Mouse (Mus musculus) lung, postnatal 4 days (tissue): ENCODE data around the gene Fmod.
A peak's percentile ranks its signal among the peaks of the same experiment; 100 is the strongest.

Experiments
- DNase-seq, 2 experiments: peaks; one replicate each; pipeline ENCODE4 v3.0.0; 2021

Gene Fmod

DNA sequence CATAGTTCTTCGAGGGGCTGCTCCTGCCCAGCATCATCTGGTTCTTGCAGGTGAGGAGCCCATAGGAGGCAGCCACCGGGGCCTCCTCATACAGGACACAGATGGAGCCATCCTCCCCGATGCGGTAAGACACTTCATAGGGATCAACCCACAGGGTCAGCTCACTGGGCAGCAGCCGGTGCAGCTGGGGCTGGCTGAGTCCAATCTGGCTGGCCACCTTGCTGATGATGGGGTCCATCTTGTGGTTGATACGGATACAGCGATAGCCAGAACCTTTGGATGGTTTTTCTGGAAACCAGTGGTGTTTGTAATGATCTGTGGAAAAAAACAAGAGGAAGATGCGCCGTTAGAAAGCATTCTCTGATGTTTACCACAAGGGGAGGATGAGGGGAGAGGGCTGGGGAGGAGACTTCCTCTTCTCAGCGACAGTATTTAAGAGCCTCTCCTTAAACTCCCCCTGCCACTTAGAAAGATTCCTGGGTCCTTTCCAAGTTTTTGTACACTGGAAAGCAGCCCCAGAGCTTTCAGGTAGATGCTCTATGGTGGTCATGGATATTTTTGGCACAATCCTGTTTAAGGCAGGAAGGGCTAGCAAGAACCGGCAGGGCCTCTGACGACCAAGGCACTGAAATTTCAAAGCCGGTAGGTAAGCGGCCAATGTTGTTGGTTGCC lies 40.5 kb downstream of the Fmod start:
- peak; percentile 64 to 67 for DNase-seq

DNA sequence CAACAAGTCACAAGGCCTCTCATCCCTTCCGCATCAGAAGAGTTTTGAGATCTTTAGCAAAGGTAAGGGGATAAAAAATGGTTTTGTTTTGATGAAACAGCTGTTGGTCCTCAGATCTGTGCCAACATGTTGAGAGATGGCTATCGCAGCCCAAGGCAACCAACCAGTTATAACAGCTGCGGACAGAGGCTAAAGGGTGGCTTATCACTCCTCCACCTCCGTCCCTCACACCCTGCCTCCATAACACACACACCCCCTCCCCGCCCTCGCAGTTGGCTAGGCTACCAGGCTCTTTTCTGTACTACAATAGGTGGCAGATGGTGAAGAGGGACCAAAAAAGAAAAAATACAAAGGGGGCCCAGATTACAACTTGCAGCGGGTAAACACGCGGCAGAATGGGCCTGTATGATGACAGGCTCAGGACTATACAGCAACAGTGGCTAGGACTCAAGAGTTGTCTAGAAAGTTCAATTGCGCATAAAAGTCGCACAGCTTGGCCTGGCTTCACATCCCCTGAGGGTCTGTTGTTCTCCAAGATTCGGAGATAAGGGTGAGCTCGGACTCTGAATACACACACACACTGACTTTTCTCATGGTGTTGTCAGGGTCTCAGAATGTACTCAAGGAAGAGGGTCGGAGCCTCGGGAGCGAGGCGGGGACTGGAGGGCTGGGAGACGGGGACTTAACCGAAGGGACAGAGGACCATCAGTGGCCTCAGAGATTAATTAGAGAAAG lies 41.2 kb downstream of the Fmod start:
- peak; percentile 46 to 53 for DNase-seq

DNA sequence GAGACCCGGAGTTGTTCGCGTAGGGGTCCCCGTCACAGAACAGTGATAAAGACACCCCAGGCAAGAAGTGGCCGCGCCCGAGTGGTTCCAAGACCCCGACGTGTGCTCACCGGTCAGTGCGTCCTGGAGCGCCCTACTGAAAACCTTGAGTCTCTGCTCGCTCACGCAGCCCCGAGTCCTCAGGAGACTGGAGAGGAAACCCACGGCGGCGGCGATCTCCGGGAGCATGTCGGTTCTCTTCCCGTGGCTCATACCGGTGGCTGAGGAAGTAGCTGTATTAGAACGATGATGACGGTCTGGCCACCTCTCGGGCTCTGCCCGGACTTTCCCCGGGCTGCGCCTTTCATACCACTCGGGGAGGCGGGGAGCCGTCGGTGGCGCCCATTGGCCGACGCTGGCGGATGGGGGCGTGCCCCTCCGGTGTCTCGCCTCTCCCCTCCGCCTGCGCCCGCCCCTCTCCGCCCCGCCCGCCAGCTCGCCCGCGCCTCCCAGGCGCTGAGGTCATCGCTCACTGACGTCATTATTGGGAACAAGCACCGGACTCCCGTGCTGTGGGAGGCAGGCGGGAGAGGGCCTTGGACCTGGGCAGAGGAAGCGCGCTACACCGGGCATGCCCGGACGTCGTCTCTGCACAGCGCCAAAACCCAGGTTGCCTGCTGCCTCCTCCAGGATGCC lies 41.9 kb downstream of the Fmod start, which contains the start of gene Btg2:
Btg2 (minus strand) TSS at position 319 of the 675 bp plus-strand sequence.
- peak; percentile 99 for DNase-seq

DNA sequence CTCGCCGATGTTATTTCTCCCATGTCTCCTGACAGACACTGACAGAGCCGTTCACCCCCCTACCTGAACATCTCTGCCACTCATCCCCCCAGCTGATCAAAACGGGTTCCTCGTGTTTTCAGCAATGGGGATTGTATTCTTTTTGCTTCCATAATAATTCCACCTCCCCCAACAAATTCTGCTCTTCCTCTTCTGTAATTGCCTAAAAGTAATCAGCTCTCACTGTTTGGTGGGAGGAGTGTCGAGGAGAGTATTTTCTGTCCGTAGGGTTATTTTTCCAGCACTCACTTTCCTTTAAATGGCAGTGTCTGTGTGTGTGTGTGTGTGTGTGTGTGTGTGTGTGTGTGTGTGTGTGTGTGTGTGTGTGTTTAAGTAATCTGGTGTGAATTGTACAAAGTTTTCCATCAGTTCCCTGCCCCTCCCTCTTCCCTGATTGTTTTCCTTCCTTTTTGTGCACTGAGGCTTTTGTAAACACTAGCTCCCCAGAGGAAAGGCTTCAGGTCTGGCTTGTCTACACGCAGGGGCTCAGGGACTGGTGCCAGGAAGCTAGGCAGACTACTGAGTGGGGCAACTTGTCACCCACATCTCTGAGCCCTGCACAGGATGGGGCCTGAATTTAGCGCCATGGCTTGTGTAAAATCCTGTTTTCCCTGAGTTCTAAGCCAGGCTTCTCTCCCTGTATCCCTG lies 42.6 kb downstream of the Fmod start:
- peak; percentile 85 to 90 for DNase-seq

DNA sequence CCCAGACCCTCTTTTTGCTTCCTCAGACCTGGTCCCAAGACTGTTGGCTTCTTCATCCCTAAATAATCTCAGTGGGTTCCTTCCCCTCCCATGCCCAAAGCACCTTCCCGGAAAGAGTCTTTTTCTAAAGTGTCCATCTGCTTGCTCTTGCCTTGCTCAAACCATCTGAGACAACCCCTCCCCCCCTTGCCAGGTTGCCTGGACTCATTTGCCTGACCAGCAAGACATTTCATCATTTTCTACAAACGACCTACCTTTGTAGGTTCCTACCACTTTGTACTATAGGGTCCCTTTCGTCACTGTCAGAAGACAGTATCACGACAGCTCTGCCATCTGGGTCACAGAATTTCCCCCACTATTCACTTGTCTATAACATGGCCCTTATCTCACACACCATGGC lies 43.4 kb downstream of the Fmod start:
- no peak for DNase-seq

DNA sequence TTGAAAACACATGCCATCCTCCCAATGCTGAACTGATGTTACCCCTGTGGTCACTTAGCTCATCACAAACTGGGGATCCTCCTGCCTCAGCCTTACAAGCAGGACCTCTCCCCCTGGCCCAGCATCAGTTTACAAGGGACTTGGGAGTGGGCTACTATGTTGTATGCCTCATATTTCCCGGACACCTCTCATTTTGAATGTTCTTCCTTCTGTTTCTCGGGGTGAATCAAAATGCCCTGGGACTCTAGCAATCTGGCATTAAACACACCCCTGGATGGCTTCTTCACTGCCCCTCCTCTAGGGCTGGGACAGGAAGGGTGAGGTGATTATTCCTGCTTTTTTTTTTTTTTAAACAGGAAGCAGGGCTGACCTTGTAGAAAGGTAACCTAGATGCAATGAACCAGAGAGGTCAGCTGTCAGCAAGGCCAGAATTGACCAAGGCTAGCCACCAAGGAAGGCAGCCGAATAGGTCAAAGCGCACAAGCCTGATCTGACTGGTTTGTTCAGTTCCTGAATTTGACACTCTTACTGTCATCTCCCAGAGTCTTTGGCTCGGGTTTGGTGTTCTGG lies 43.9 kb downstream of the Fmod start:
- DNase-seq: no peak

DNA sequence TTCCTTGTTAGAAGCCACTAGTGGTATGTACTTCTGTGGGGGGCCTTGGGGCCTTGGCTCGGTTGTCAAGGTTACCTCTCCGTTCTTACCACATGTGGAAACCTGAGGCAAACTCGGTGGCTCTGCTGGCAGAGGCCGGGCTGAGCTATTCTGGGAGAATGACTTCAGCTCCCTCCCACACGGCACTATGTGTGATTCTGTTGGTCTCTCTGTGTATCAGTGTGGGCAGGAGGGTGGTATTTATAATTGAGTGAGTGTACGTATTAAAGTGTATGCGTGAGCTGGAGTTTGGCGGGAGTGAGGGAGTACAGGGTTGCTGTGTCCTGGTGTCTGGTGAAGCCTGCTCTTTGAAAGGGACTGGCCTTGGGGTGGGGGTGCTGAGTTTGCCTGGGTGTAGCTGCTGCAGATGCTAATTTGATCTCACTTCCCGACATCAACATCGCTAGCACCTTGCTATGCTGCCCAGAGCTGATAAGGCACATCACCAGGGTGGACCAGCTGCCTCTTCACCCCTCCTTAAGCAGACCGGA lies 46.0 kb downstream of the Fmod start:
- peak; percentile 58 to 62 for DNase-seq

DNA sequence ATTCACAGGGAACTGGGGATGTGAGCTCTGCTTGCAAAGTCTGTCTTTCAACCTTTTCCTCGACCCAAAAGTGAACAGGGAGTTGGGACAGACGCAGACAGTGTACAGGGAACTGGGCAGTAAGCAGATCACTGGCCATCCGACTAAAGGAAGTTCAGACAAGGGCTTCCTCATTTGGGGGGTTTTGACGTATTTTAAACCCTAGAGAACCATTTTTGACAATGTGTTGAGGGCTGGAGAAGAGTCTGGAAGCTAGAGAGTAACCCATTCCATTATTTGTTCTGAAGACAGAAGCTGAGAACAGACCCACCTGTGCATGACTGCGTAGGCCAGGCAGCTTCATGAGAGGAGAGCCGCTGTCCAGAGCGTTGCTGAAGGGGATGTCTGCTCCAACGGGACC lies 46.6 kb downstream of the Fmod start:
- no peak for DNase-seq

DNA sequence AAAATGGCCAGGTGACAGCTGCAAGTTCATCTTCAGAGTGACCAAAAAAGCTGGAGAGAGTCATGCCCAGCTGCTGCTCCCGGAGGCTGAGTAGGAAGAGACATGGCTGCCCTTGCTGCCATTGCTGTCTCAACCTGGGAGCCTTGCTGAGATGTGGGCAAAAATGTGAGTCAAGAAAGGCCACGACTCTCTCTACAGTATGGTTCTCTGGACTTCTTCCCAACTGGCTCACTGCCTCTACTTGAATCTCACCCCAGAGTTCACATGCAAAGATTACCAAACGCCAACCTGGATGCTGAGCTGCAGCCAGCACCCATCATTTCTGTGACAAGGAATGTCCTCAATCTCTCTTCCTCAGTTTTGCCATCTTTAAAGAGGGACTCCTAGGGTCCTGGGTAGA lies 47.1 kb downstream of the Fmod start:
- DNase-seq: no peak

DNA sequence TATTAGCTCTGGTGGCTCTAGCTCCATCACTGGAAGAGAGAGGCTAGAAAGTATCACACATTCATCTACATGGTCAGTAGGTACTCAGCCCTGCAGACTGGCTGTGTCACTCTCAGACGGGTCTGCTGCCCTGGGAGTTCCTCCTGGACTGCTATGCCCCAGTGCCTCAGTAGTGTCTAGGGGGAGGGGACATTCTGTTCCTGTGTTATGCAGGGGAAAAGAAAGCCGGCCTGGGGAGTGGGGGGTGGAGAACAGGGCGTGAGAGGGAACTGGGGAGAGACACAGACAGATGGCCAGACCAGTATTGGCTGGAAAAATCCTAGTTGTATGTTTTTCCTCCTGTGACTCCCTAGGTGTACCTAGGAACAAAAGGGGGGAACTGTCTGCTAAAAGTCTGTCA lies 49.0 kb downstream of the Fmod start:
- DNase-seq: no peak

DNA sequence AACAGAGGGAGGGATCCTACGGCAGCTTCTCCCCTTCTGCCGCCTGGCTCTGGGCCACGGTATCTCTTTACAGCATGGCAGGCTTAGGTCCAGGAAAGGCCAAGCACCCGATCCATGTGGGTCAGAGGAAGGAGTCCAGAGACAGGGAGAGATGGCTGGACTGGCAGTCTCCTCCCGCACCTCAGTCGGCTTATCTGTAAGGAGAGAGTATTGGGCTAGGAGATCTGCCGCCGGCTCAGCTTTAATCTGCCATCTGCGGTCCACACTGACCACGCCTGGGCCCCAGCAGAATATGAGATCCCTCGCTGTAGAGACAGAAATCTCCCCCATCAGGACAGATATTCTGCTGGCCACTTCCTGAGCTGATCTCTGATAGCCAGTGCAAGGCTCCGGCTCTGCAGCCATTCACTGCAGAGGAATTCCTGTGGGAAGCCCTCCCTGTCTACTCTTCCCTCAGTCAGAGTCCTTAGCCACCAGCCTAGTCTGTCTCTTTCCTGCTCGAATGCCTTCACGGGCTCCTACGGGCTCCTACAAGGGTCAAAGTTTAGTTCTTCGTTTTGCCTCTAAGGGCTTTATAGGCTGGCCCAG lies 49.9 kb downstream of the Fmod start:
- DNase-seq: peak in 1 of 2 experiments; percentile 57

DNA sequence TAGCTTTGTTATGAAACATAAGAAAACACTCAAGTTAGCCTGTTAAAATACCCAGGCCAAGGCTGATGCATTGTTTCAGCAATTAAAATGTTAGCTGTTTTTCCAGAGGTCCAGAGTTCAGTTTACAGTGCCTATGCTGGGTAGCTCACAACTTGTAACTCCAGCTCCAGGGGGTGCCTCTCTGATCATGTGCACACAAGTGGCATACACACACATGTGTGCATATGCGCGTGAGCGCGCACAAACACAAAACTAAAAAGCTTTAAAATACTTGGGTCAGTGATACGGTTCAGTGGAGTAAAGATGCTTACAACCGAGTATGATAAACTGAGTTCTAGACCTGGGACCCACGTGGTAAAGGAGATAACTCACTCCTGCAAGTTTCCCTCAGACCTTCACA lies 52.0 kb downstream of the Fmod start:
- no peak for DNase-seq

DNA sequence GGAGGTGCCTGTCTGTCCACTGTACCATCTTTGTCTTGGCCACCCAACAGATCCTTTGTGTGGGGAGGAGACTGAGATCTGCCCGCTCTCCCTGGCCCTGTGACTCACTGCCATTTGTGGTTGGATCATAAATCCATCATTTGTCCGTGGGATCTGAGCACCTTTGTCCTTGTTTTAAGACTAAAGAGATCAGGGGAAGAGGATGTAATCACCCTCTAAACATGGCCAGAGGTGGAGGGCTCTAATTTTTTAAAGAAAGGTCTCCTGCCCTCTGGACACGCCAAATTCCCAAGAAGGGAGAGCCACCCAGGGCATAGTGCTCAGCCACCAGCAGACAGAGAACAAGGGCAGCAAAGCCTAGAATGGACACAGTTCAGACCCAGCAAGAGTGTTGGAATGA lies 54.8 kb downstream of the Fmod start:
- no peak for DNase-seq

DNA sequence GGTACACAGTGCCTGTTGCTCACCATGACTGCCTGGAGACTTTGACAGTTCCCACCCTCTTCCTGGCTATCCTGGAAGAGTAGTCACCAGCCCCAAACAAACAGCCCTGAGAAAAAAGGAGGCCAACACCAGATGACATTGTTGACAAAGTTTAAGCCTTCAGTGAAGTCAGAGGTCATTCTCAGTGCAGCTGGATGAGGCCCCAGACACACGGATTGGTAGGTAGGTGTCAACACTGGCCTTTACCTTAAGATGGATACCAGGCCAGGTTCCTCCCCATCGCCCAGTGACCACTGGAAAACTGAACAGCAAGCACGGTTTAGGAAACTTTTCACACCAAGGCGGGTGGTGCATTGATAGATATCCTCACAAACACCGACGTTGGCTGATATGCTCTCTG lies 55.3 kb downstream of the Fmod start:
- peak in 1 of 2 experiments; percentile 30 for DNase-seq

DNA sequence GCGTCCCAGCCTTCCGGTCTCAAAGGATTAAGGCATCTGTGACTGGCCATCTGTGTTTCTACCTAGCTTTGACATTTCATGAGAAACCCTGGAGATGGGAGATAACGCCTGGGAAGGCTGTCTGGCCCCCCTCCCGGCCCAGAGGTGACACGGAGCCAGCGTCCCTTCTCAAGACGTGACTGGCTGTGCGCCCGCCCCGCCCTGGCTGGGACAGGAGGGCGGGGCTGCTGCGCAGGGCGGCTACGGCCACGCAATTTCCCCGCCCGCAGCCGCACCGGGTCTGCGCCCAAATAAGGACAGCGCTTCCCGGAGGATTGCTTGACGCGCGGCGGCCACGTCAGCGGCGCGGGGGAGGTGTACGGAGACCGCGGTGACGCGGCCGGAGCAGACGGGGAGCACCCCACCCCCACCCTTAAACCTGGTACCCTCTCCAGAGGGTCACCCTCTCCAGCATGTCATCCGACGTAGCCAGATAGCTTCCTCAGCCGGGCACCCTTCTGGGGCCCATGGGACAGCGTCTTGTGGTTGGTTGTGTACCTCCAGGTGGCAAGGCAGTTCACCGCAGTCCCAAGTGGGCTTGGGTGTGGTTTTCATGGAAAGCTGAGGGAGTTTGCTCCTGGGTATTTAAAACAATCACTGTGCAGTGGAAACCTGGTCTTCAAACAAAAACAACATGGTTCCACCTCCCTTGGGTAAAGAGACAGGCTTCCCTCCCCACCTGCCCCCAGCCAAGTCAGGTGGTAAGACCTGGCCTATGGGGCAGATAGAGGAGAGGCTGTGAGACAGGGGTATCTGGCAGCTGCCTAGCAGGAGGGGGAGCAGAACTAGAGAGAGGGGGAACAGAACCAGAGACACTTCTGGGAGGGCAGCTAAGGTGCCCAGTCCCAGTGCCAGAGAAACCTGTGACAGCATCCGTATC lies 56.1 kb downstream of the Fmod start:
- peak; percentile 95 to 98 for DNase-seq

DNA sequence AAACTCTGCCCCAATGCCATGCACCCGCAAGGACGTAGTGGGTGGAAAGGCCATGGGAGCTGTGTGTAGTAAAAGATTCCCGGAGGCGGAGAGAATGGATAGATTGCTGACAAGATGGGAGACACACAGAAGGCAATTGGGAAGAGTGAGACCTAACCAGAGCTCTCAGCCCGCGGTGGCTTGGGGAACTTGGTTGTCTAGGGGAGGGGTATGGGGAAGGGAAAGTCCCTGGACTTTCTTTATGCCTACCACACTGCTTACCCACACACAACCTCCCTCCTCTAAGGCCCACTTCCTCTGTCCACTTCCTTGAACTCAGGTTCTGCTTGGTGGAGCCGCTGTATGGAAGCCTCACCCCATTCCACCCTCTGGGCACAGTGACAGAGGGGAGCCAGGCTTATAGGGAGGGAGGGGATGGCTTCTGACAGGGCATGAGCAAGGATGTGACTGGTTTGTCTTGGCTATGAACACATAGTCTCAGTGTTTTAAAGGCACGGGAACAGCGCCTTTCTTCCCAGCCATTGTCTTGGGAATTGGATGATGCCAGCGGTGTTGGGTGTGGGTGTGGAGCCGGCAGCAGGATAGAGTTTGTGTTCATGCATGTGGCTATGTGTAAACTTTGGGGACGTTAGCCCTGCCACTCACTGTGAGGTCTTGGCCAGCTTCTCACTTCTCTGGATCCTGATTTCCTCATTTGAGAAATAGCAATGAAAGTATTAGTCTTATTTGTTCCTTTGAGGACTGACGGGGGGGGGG lies 56.9 kb downstream of the Fmod start:
- peak; percentile 75 to 81 for DNase-seq

DNA sequence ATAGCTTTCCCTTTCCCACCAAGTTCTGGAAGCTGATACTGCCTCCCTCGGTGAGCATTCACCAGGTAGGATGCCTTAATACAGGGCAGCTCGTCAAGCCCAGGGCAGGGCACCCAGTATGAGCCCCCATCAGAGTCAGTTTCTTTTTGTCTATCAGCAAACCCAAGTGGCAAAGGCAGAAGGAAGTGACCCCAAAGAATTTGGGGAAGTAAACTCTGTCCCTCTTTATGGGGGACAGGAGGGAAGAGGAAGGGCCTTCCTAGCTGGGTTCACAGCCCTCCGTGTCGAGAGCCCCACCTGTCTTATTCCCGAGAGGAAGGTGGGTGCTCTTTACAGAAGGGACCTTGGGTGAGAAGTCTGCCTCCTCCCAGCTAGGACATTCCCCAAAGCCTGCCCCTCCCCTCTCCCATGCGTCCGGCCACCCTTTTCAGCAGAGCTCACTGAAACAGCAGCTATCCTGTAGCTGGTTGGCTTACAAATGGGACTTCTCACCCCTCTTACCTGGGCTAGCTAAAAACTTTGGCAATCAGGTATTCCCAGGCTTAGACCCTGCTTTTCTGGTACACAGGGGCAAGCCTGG lies 58.1 kb downstream of the Fmod start:
- peak in 1 of 2 experiments; percentile 29 for DNase-seq

DNA sequence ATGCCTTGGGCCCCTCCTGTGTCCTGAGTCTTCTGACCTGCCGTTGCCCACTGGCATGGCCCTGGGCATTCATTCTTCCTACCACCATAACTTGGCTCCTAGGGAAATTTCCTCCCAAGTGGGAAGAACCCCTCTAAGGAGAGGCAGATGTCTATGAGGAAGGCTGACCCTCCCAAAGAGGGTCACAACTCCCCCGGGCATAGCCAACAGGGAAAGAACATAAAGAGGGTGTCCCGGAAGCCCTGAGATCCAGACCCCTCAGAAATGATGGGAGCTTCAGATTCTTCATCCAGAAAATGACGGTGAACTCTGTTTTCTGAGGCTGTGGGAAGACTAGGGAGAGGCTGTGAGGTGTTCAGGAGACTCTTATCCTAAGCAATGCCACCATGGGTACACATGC lies 58.7 kb downstream of the Fmod start:
- DNase-seq: no peak

DNA sequence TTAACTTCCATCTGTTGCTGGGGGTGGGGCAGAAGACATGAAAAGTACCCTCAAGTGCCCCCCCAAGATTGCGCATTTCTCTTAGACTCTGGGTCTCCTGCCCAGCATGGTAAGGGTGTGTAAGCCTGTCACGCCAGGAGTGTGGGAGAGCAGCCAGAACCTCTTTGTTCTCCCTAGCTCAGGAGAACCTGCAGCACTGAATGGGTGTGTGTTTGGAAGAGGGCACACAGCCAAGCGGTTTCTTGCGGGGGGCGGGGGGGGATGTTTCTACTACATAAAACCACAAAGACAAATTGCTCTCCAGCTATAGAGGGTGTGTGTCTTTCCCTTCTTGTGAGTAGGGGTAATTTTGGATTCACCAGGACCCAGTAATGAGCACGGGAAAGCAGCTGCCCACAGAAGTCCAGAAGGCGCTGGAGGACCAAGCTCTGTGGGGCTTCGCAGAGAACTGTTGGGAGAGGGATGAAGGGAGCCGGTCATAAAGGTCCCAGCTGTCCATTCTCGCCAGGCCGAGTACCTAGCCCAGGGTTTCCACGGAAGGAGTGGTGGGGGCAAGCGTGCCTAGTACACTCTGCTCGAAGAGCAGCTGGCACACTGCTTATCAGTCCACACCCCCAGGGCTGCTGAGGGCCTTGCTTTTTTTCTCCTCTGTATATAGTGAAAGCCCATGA lies 59.3 kb downstream of the Fmod start:
- DNase-seq: peak; percentile 64 to 77
